Mouse (Mus musculus) ES-E14 (cell line): ENCODE measurements at regions not wholly inside any gene's neighbourhood (a gene's known extent, or its start where the extent isn't known, plus 50 kb on each side); places are given as distances from the start of the nearest gene placed in this dataset.

Source experiments
- DNase-seq: peaks from one replicate; pipeline ENCODE4 v3.0.0-alpha.2; 2013; ENCODE audit warnings: low read depth, low spot score
- H3K27ac ChIP-seq: 2 replicates; pipeline ENCODE4 v1.5.1; 2012; ENCODE audit warnings: low read depth, mild to moderate bottlenecking, low read length, moderate library complexity, mixed read lengths; ENCODE audit not compliant: poor library complexity, insufficient read depth, severe bottlenecking
- H3K36me3 ChIP-seq: 2 replicates; pipeline ENCODE4 v1.6.1; 2012; ENCODE audit warnings: mild to moderate bottlenecking, low read length, moderate library complexity, mixed read lengths; ENCODE audit not compliant: control insufficient read depth, poor library complexity, insufficient read depth, severe bottlenecking
- H3K4me1 ChIP-seq, 2 experiments: fragments of 150-350 bp in 1 of 2; sonication (generic) in 1 of 2; 2 replicates each; pipeline ENCODE4 v1.6.1; 2012; ENCODE audit warnings: low read length in 2 of 2, mild to moderate bottlenecking in 1 of 2, mixed read lengths in 1 of 2; ENCODE audit not compliant: control insufficient read depth in 2 of 2, insufficient read depth in 2 of 2, poor library complexity in 1 of 2
- H3K4me3 ChIP-seq, 2 experiments: fragments of 150-350 bp in 1 of 2; sonication (generic) in 1 of 2; 2 replicates each; pipeline ENCODE4 v1.5.1; 2012; ENCODE audit warnings: low read length in 2 of 2, low read depth in 1 of 2, mild to moderate bottlenecking in 1 of 2, mixed read lengths in 1 of 2; ENCODE audit not compliant: insufficient read depth in 1 of 2, poor library complexity in 1 of 2, severe bottlenecking in 1 of 2
- H3K9ac ChIP-seq: 2 replicates; pipeline ENCODE4 v1.6.1; 2012; ENCODE audit warnings: low read depth, mild to moderate bottlenecking, low read length, mixed read lengths; ENCODE audit not compliant: poor library complexity, insufficient read depth, severe bottlenecking
- H3K9me3 ChIP-seq: fragments of 150-350 bp; sonication (generic); 2 replicates; pipeline ENCODE4 v1.6.1; 2012; ENCODE audit warnings: low read depth, mild to moderate bottlenecking, low read length; ENCODE audit not compliant: control insufficient read depth, insufficient read depth
- CHD2 ChIP-seq: IDR thresholded peaks from 2 replicates; pipeline ENCODE4 v1.6.1; 2014; ENCODE audit warnings: mild to moderate bottlenecking, low read depth, low read length, inconsistent platforms
- HCFC1 ChIP-seq: IDR thresholded peaks from 2 replicates; pipeline ENCODE4 v1.6.1; 2012; ENCODE audit warnings: low read length, inconsistent platforms, borderline replicate concordance; ENCODE audit not compliant: insufficient read depth
- MAFK ChIP-seq: IDR thresholded peaks from 2 replicates; pipeline ENCODE4 v1.6.1; 2014; ENCODE audit warnings: mild to moderate bottlenecking, low read depth, low read length, inconsistent platforms; ENCODE audit not compliant: insufficient read depth
- ZC3H11A ChIP-seq: IDR thresholded peaks from 2 replicates; pipeline ENCODE4 v1.6.1; 2012; ENCODE audit warnings: low read depth, mild to moderate bottlenecking, inconsistent platforms, low read length, borderline replicate concordance
- ZNF384 ChIP-seq: IDR thresholded peaks from 2 replicates; pipeline ENCODE4 v1.6.1; 2012; ENCODE audit warnings: low read depth, low read length, inconsistent platforms
- in situ Hi-C, 2 experiments: fragments of 600-800 bp; cut with MboI; formaldehyde crosslinking; loops; one replicate each; pipeline ENCODE4 v1.15.1; 2025; ENCODE audit warnings: low sequenced_read_pairs in 2 of 2, inconsistent platforms in 1 of 2; ENCODE audit not compliant: unreplicated experiment in 2 of 2

- in situ Hi-C loops: no loop called here
- no peak for TF ChIP-seq ZC3H11A
- no peak for TF ChIP-seq CHD2
- no peak for TF ChIP-seq HCFC1
- no peak for TF ChIP-seq ZNF384
- TF ChIP-seq MAFK: no peak
- H3K36me3 ChIP-seq: no peaks in the 10 kb centered on the region
Measured at GRCm38 (mm10) chr6:140816359-140816758, 87.3 kb downstream of the Gm11077 start.

GRCm38 (mm10) chr6:140816831-140817230, 87.7 kb downstream of the Gm11077 start:
- in situ Hi-C loops: no loop called here

More at GRCm38 (mm10) chr6:140816359-140816758, 87.3 kb downstream of the Gm11077 start:
- Histone ChIP-seq H3K4me3 (no peak overlapping the region), H3K9ac (no peak overlapping the region), H3K27ac (no peak overlapping the region), H3K9me3 (no peaks in the 10 kb centered on the region), H3K4me1 (peaks cover 0 to 4% of the 10 kb centered on the region in 2 experiments; a peak in 2 of 4 replicates)
- peak; percentile 42 for DNase-seq

GRCm38 (mm10) chr6:140819451-140819878, 90.4 kb downstream of the Gm11077 start:
- no peaks in the 10 kb centered on the region for H3K36me3 ChIP-seq
- DNase-seq: no peak

More at GRCm38 (mm10) chr6:140816831-140817230, 87.7 kb downstream of the Gm11077 start:
- DNase-seq: no peak
- Histone ChIP-seq H3K9ac (no peak overlapping the region), H3K4me1 (peaks cover 0 to 4% of the 10 kb centered on the region in 2 experiments; a peak in 2 of 4 replicates), H3K4me3 (no peak overlapping the region), H3K27ac (no peak overlapping the region), H3K9me3 (no peaks in the 10 kb centered on the region), H3K36me3 (no peaks in the 10 kb centered on the region)
- no peak for TF ChIP-seq MAFK
- TF ChIP-seq ZC3H11A: no peak
- no peak for TF ChIP-seq HCFC1

GRCm38 (mm10) chr6:140826522-140826921, 97.4 kb downstream of the Gm11077 start:
- no peak for DNase-seq
- Histone ChIP-seq H3K27ac (no peak overlapping the region), H3K9me3 (no peaks in the 10 kb centered on the region), H3K36me3 (no peaks in the 10 kb centered on the region), H3K4me3 (no peak overlapping the region), H3K9ac (no peak overlapping the region), H3K4me1 (no peaks in the 10 kb centered on the region)
- in situ Hi-C loops: no loop called here
- TF ChIP-seq ZNF384 (no peak), CHD2 (no peak), ZC3H11A (no peak), MAFK (no peak), HCFC1 (no peak)

More at GRCm38 (mm10) chr6:140819451-140819878, 90.4 kb downstream of the Gm11077 start:
- TF ChIP-seq CHD2 (no peak), HCFC1 (no peak), MAFK (no peak), ZNF384 (no peak), ZC3H11A (no peak)
- Histone ChIP-seq H3K27ac (no peak overlapping the region), H3K4me3 (no peak overlapping the region), H3K9ac (no peak overlapping the region), H3K4me1 (peaks cover 0 to 4% of the 10 kb centered on the region in 2 experiments; a peak in 2 of 4 replicates), H3K9me3 (no peaks in the 10 kb centered on the region)
- in situ Hi-C loops: no loop called here

- no peak overlapping the region for H3K9ac ChIP-seq
- H3K27ac ChIP-seq: no peak overlapping the region
- H3K4me1 ChIP-seq: no peaks in the 10 kb centered on the region
- no peak for TF ChIP-seq CHD2
- TF ChIP-seq MAFK: no peak
- TF ChIP-seq HCFC1: no peak
- TF ChIP-seq ZC3H11A: no peak
- no peak for TF ChIP-seq ZNF384
- in situ Hi-C loops: no loop called here
- H3K4me3 ChIP-seq: no peak overlapping the region
- no peak for DNase-seq
- no peaks in the 10 kb centered on the region for H3K36me3 ChIP-seq
- H3K9me3 ChIP-seq: no peaks in the 10 kb centered on the region
Measured at GRCm38 (mm10) chr6:140827651-140828050, 98.6 kb downstream of the Gm11077 start.
